Mouse (Mus musculus): ENCODE results near the gene Ccdc62. TPM values are rescaled to one million over a fixed set of nuclear protein-coding genes. Genes with fewer than 3 reads are reported as not detected.

The Ccdc62 gene
- total RNA-seq (2021), result 4.9 and 5.0 TPM in 2 replicates
- long read RNA-seq, partial matches to known transcripts, result 1 of 6 reads
- long read RNA-seq, other reads (novel, unspliced or antisense), result 3 of 6 reads

DNA sequence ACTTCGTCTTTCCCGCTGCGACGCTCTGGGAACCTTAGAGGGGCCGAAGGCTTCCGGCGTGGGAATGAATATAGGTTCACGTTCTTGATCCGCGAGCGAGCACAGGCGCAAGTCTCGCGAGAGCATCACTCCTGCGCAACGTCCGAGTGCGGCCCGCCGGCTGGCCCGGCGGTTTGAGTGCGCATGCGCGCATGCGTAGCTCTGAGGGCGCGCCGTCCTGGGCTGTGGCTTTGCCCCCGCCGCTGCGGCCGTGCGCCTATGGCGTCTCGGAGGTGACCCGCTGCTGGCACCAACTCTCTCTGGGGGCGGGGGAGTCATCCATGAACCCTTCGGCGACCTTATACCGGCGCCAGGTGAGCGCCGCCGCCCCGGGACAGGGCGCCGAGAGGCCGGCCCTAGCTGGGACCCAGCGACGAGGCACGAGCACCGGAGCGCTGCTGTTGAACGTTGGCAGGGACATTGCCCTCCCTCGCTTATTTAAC is at the start of gene Ccdc62:
Gene Ccdc62 (plus strand): TSS at position 172 of the 482 bp plus-strand sequence.
- DNase-seq, result peak; percentile 95

DNA sequence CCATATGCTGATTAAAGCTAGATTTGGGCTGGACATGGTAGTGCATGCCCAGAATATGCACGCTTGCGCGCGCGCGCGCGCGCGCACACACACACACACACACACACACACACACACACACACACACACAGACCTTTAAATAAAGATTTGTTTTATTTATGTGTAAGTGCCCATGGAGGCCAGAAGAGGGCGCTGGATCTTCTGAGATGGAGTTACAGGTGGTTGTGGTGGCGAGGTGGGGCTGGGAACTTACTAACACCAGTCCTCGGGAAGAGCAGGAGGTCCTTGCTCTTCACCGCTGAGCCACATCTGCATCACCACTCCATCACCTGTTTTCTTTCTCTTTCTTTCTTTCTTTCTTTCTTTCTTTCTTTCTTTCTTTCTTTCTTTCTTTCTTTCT is 49.7 kb upstream of the Ccdc62 start:
- DNase-seq, result no peak

DNA sequence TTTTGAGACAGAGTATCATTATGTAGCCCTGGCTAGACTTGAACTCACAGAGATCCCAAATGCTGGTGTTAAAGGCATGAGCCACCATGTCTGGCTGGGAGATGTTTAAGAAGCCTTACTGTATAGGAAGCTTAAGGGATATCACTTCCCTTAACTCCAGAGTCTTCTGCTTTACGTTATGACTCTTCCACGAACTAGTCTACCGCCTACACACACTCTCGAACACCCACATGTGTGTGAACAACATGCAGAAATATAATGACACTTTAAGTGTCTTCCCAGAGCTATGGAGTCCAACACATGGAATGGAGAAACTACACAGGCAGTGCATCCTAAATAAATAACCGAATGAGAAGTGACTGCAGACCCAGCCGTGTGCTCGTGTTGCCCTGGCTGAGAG is 46.6 kb upstream of the Ccdc62 start:
- no peak for DNase-seq

DNA sequence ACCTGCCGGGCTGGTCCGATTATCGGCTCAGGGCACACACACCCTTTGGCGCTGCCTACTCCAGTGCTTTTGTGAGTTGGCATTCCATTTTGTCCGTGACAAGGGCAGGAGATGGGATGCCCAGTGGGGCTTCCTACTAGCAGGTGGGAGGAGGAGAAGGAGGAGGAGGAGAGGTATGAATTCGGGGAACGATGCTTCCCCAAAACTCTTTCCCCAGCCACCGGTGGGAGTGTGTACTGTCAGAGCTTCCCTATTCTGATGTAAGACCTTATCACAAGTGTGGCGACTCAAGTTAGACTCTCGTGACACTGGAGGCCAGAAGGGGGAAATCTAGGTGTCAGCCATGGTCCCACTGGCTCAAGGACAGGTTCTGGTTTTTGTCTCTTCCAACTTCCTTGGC is 46.1 kb upstream of the Ccdc62 start:
- DNase-seq, result no peak

DNA sequence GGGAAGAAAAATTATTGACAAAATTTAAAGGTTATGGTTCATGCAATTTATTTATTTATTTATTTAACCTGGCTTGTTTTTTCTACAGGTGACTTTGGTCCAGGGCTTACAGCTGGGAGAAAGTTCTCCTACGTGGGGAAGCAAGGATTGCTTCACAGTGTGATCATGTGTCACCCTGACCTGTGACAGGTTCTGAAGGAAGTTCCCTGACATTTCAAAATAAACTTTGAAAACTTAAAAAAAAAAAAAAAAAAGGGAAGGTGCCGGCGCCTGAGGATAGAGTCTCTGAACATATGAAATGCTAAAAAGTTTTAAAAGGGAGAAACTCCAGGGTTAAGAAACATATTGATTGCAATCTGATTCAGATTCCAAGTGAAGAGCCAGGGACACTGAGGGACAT is 44.1 kb upstream of the Ccdc62 start:
- no peak for DNase-seq

DNA sequence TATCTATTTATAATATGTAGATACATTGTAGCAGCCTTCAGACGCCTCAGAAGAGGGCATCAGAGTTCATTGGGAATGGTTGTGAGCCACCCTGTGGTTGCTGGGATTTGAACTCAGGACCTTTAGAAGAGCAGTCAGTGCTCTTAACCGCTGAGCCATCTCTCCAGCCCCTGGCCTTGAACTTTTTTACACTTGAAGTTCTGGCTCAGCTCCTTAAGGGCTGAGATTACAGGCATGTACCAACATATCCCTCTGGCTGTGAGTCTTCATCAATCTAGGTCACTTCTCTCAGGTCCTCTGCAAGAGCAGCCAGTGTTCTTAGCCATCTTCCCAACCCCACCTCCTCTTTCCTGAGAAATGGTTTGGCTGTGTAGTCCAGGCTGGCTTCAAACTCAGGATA is 40.2 kb upstream of the Ccdc62 start:
- no peak for DNase-seq

DNA sequence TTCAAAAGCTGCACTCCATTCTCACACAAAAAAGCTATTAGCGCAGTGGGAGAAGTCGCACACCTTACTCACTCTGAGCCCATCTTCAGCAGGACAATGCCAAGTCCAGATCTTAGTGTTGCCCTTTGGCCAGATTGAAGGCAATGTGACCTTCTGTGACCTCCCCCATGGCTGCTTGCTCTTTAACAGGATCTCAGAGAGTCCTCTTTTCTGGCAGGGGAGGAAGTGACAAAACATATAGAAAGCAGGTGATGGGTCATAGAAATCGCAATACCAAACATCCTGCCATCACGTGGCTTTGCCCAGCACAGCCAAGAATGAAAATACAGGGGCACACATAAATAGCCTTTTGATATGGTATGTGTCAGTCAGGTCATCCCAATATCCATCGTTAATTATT is 39.5 kb upstream of the Ccdc62 start:
- no peak for DNase-seq

DNA sequence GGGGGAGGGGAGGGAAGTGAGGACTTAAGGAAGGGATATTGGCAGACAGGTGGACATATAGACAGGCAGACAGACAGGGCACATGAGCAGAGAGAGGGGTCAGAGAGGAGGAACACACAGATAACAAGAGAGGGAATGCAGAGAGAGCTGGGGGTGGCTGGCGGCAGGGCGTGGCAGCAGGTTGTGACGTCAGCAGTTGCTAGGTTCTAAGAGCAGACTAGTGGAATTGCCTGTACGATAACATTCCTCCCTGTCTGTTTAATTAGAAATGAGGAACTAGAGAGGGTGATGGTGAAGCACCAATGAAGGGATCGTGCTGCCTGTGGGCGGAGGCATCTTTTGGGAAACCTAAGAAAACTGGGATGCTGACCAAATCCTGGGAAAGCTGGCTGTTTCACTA is 38.8 kb upstream of the Ccdc62 start:
- no peak for DNase-seq

DNA sequence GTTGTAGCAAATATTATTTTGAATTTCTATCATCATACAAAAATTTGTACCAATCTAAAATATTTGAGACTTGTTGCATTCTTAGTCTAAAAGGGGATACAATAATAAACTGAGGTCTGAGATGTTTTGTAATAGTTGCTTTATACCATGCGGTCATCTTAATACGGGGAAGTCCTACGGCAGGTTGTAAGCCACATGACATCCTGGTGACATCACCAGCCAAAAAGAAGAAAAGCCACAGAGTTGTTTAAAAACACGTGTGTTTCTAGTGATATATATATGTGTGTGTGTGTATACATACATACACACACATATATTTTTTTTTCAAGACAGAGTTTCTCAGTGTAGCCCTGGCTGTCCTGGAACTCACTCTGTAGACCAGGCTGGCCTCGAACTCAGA is 37.0 kb upstream of the Ccdc62 start:
- DNase-seq, result no peak

DNA sequence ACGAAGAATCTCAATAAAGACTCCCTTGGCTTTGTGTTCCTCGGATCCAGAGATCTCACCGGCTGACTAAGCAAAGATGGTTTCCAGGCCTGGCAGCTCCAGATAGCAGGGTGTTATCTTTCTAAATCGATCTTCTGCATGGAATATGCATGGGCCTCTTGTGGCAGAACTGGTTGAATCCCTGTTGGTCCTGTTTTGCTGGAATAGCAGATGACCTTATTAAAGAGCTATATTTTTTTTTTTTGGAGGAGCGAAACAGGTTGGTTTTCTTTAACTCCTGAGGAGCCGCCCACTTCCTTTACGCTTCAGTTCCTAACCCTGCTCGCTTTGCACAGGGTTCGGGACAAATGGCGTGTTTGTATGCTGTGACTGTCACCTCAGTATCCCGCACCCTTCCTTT is 34.1 kb upstream of the Ccdc62 start:
- no peak for DNase-seq

DNA sequence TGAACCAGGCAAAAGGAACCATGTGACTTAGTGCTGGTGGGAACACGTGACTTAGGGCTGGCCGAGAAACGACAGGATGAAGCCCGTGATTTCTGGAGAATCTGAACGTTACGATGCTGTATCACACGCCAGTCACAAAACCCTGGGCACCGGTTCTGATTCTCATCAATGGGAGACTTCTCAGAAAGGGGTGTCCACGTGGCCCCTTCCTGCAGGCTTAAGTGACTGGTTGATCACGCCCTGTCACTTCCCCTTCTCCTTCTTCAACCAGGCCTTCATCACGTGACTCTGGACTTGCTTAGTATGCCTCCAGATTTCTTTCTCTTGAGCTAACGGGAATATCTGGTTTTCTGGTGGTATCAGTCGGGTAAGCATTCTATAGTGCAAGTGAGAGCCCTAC is 33.1 kb upstream of the Ccdc62 start:
- no peak for DNase-seq

DNA sequence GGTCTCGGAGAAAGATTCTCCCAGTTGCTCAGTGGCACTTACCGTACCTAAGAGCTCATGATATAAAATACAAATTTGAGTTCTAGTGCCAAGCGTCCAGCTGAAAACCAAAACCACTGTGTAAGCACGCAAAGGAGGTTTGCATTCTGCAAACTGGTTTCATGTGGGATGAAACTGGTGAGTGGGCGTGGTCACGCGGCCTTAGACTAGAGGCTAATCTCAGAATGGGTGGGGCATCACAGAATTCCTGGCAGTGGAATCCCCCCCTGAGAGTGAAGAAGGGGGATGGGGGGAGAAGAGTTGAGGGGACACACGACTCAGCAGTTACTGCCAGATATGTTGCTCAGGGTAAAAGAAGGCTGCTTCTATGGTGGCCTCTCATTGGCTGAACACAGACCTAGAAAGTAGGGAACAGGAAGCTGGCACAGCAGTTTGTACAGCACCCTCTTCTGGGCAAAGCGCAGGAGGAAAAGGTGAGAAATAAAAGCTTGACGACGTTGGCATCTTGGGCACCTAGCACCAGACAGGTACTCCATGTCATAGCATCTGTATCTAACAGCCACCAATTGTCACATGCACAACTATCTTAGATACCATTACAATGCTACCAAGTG is 26.3 kb upstream of the Ccdc62 start:
- no peak for DNase-seq

DNA sequence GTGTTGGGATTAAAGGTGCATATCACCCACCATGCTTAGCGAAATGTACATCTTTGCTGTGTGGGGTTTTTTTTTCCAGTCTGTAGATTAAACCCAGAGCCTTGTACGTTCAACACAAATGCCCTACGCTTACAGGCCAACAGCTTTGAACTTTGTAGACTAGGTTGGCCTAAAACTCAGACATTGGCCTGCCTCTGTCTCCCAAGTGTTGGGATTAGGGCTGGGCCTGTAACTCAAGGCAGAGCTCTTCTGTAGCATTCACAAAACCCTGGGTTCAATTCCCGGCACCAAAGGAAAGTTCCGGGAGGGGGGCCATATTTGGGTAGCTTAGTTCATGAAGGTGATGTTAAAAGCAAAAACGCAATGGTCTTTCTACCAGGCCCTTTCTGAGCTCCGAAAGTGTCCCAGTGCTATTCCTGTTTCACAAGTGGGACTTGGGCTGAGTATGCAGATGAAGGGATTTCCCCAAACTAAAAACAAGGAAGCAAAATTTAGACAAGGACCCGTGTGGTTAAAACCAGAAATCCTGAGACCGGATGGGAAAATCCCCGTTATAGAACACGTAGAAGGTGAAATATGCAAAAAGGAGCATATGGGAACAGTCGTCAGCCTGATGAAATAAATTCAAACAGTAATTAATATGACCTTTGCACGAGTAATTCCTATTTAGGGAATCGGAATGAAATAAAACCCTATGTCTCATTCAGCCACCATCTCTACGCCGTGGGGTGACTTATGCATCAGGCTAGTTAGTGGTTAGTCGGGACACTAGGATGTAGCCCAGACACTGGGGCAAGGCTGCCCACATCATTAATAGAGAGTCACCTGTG is 24.1 kb upstream of the Ccdc62 start:
- DNase-seq, result no peak

DNA sequence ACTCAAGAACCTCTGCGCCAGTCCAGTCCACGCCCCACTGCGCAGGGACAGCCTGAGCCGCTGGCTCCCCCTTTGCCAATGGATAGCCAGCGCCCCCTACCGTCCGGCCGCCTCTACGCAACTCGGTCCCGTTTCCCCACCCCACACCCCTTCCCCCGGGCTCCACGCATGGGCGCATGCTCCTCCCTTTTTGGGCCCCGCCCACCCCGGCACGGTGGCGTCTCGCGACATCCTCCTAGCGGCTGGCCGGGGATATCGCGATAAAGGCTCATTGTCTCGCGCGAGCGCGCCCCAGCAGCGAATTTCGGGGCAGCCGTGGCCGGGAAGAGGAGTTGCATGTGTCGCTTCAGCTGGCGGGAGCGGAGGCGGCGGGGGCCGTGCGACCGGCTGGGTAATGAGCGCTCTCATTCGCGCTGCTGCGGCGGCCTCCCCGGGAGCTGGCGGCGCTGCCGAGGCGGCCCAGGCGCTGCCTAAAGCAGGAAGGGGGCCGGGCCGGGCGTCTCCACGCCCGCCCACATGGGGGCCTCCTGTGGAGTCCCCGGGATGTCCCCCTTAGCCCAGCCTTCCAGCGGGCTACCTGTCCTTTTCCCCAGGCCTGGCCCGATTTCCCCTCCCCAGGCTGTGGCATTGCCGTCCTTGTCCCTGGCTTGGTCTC is 23.4 kb upstream of the Ccdc62 start, which contains the start of gene Denr:
Gene Denr (plus strand): TSS at position 200 of the 655 bp plus-strand sequence.
- peak; percentile 100 for DNase-seq

DNA sequence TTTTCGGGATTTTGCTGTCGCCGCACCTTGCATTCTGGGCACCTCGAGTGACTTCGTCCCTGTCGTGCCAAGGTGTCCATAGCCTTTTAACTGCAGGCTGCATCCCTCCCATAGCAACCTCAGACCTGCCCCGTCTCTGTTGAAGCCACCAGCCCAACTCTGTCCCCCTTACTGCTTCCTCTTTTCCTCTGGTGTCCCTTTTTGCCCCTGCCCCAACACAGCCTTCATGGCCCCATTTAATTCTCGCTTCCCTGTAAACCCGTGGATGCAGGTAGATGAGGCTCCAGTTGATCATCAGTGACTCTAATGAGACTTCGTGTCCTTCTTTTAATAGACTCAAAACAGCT is 22.9 kb upstream of the Ccdc62 start:
- DNase-seq, result no peak

DNA sequence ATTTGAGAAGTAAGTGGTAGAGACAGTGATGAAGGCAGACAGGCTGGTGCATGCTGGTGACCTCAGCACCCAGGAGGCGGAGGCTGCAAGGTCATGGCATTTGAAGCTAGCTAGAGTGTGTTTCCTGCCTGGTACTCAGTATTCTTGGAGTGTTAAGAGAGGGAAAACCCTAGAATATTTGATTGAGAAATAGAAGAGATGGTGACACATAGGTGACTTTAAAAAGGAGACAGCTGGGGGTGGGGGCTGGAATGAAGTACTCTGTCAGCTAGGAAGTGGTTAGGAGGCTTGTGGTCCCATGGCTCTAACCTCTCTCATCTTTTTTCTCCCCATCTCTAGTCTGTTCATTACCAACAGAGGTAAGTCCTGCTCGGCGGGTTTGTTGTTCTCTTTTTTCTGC is 15.6 kb upstream of the Ccdc62 start:
- DNase-seq, result peak; percentile 35

DNA sequence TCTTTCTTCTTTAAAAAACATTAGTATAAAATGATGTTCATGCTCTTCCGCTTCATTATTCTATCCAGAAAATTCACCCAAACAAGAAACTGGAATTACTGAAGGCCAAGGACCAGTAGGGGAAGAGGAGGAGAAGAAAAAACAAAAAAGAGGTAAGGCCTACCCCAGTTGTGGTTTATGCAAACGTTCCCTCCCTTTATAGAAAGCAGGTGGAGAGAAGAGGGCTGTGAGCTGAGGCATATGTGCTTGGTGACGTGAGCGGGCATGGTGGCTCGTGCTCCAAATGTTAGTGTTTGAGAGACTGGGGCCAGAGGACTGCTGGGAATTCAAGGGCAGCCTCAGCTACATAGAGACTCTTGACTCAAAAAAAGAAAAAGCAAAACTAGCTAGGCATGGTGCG is 8.4 kb upstream of the Ccdc62 start:
- no peak for DNase-seq

DNA sequence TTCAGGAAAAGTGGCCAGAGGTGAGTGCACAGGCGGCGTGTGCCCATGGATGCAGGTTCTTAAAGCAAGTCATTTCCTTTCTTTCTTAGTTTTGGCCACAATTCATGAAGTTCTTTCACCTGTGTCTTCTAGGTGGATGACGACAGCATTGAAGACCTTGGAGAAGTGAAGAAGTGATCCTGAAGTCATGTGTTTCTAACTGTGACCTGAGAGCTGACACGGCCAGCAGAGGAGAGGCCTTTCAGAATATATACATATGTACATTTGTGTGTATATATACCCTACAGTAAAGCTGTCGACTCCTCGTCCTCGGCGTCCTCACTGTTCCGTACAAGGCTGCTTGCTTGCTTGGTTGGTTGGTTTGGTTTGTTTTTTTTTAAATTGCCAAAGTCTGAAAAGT is 3.4 kb upstream of the Ccdc62 start, which contains the start of gene Gm43518:
Gene Gm43518 (plus strand): TSS at position 301 of the 400 bp plus-strand sequence.
- DNase-seq, result no peak

DNA sequence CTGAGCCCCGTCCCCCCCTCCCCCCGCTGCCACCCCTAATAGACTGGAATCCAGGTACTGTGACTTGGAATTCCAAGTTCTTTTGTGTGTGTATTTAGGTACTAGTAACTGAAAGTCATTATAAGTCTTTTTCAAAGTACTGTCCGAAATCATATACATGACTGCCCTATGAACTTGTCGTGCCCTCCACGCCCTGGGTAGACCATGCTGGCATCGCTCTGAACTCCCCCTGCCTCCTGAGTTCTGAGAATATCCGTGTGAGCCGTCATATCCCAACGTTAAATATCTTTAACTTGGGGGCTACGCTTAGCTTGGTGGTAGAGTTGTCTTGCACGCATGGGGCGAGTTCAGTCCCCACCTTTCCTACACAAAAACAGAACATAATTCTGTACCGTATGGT is 652 bp downstream of the Ccdc62 start:
- no peak for DNase-seq

DNA sequence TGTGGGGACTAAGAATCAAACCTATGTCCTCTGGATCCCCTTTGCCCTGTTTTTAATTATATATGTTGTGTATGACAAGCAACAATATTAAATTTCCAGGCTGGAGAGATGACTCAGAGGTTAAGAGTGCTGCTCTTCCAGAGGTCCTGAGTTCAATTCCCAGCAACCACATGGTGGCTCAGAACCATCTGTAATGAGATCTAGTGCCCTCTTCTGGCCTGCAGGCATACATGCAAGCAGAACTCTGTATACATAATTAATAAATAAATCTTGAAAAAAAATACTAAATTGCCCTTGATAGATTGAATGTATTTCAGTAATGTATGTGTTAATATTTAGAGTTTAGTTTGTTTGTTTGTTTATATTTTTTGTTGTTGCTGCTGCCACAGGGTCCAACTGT is 2.4 kb downstream of the Ccdc62 start:
- no peak for DNase-seq

DNA sequence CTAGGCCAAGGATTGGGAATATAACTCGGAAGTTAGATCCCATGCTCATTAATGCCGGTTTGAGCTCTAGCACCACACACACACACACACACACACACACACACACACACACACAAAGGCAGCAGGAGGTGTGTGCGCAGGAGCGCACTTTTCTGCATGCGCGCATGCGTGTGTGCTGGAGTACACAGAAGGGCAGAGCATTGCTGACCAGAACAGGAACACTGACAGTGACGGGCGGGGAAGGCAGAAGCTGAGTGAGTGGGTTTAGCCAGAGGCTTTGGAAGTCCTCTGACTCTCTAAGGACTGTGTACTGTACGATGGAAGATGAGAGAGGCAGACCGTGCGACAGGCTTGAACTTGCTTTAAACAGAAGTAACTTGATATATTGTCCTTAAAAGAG is 3.1 kb downstream of the Ccdc62 start:
- DNase-seq, result no peak

DNA sequence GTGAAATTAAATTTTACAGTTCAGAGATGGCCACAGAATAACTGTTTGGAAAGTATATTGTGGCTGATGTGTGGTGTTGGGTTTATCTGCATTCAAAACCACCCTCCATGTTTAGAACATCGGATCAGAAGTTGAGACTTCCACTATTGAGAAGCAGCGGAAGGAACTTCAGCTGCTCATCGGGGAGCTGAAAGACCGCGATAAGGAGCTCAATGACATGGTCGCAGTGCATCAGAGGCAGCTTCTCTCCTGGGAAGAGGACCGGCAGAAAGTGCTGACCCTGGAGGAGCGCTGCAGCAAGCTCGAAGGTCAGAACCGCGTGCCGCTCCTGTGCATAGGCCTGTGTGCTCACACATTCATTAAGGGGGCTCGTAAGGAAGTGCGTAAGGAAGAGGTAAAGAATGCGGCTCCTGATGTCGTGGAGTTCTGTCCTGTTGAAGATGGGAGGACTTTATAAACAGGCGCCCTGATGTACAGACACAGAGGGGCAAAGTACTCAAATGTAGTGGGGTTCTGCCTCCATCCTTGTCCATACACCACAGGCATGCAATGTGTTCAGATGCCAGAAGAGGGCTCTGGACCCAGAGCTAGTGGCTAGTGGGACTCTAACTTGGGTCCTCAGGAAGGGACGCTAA is 3.6 kb downstream of the Ccdc62 start:
- no peak for DNase-seq

DNA sequence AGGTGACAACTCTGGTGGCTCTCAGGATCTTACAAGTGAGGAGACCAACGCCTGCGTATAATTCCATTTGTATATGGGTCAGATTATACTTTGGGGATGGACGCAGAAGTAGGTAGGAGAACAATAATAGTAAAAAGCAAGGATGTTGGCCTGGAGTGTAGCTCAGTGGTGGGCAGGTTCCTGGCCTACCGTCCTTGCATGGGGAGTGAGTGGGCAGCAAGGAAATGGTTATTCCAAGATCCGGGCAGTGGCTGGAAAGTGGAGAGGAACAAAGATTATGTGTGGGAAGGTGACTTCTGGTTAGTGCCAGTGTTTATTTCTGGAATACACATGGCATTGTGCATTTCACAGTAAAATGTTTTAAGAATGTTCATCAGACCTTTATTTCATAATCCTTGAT is 5.5 kb downstream of the Ccdc62 start:
- DNase-seq, result no peak

All from adrenal gland, postnatal 25 days (tissue).